Mouse (Mus musculus) macrophage (primary cell): ENCODE results near the gene Gldn. TPM values are rescaled to one million over a fixed set of nuclear protein-coding genes. Genes with fewer than 3 reads are reported as not detected.

Experiments used
- H3K27ac ChIP-seq: fragments of 350-480 bp; formaldehyde crosslinking; 2 replicates; pipeline ENCODE4 v1.9.0; 2021
- H3K36me3 ChIP-seq: fragments of 350-480 bp; formaldehyde crosslinking; 2 replicates; pipeline ENCODE4 v1.9.0; 2021; ENCODE audit errors: inconsistent target
- H3K4me3 ChIP-seq: fragments of 350-480 bp; formaldehyde crosslinking; 2 replicates; pipeline ENCODE4 v1.9.0; 2021; ENCODE audit errors: inconsistent target
- H3K79me2 ChIP-seq: fragments of 350-480 bp; formaldehyde crosslinking; 2 replicates; pipeline ENCODE4 v1.9.0; 2021; ENCODE audit errors: inconsistent target
- WGBS: methylation state at CpG from one replicate; pipeline ENCODE4 v1.1.7; 2026; ENCODE audit warnings: inconsistent platforms; ENCODE audit not compliant: missing documents; 5-methylcytosine and 5-hydroxymethylcytosine counted together
- polyA plus RNA-seq: library from polyadenylated mRNA; stranded (reverse); fragments of 250-400 nt; gene quantifications from 3 replicates; pipeline ENCODE4 v1.2.4, GENCODE M21; 2018; ENCODE audit warnings: inconsistent platforms

The Gldn gene
- polyA plus RNA-seq, 1 experiment from 2014 or later = not detected

GRCm38 (mm10) chr9:54323456-54323855 is 37.2 kb downstream of the Gldn start:
- H3K4me3 ChIP-seq = no peak overlapping the region
- no peaks in the 10 kb centered on the region for H3K79me2 ChIP-seq
- WGBS = 36% methylated on average over 8 of the region's 8 CpGs
- no peak overlapping the region for H3K27ac ChIP-seq
- H3K36me3 ChIP-seq = no peaks in the 10 kb centered on the region

GRCm38 (mm10) chr9:54329201-54329600 is 42.9 kb downstream of the Gldn start:
- no peak overlapping the region for H3K27ac ChIP-seq
- H3K36me3 ChIP-seq = no peaks in the 10 kb centered on the region
- no peak overlapping the region for H3K4me3 ChIP-seq
- 94% methylated on average over 7 of the region's 7 CpGs for WGBS
- no peaks in the 10 kb centered on the region for H3K79me2 ChIP-seq

DNA sequence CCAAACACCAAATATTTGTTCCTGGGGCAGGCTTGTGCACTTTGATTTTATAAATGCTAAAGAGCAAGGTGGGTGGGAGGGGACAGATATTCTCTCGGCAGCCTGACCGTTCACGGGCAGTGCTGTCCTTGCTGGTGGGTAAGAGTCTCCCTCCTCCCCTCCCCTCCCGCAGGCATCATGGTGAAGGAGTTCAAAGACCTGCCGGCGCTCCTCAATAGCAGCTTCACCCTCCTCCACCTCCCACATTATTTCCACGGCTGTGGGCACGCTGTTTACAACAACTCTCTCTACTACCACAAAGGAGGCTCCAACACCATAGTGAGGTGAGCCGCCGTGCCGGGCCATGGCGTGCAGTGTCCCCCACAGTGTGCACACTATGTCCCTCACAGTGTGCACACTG is 49.3 kb downstream of the Gldn start:
- no peaks in the 10 kb centered on the region for H3K79me2 ChIP-seq
- H3K4me3 ChIP-seq = no peak overlapping the region
- no peak overlapping the region for H3K27ac ChIP-seq
- H3K36me3 ChIP-seq = no peaks in the 10 kb centered on the region
- WGBS = 90% methylated on average over 12 of the region's 12 CpGs

DNA sequence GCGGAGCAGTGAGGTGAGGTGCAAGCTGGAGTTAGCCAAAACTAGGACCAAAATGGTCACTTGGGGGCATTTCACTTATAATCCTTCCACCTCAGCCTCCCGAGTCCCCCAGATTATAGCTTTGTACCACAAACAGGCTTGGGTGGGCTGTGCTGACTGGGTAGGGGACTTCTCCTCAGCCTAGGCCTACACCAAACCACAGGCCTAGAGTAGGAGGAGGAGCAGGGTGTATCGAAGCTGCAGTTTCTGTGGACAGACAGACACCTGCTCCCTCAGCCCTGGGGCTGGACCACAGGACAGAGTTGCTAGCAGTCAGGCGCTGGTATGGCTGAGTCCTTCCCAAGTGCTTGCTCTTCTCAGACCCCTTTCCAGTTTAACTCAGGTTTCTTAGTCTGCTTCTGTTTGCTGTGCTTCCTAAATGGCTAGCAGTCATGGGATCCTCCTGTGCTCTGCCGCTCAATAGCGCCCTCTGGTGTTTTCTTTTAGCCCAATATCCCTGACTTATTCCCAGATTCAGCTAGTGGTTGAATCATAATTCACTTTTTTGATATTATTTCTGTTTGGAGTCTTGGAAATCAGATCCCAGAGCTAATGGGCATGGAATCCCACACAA is 50.4 kb downstream of the Gldn start:
- H3K79me2 ChIP-seq = no peaks in the 10 kb centered on the region
- WGBS = 59% methylated on average over 6 of the region's 6 CpGs
- no peak overlapping the region for H3K4me3 ChIP-seq
- no peak overlapping the region for H3K27ac ChIP-seq
- no peaks in the 10 kb centered on the region for H3K36me3 ChIP-seq

DNA sequence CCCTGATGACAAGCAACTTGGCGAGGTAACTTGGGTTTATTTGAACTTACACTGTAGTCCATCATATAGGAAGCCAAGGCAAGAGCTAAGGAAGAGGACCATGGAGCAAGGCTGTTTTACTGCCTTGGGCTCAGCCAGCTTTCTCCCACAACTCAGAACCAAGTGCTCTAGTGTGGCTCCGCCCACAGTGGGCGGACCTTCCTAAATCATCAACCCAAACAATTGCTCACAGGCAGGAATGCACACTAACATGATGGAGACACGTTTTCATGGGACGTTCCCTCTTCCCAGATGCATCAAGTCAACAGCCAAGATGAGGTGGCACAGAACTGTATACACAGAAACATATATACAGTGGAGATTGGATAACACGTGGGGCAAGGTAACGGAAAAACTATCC is 55.7 kb downstream of the Gldn start:
- Histone ChIP-seq H3K4me3 (no peak overlapping the region), H3K79me2 (no peaks in the 10 kb centered on the region), H3K36me3 (no peaks in the 10 kb centered on the region), H3K27ac (no peak overlapping the region)
- 76% methylated on average over 5 of the region's 7 CpGs for WGBS

GRCm38 (mm10) chr9:54356756-54357155 is 70.5 kb downstream of the Gldn start:
- H3K36me3 ChIP-seq = no peaks in the 10 kb centered on the region
- no peak overlapping the region for H3K27ac ChIP-seq
- H3K4me3 ChIP-seq = no peak overlapping the region
- no peaks in the 10 kb centered on the region for H3K79me2 ChIP-seq
- WGBS = 86% methylated on average over 5 of the region's 8 CpGs

Other genes starting within 250 kb of the Gldn start
- 0.05 TPM in 1 of 3 replicates, not detected in the others for gene Tnfaip8l3, start 218.1 kb upstream of the Gldn start, polyA plus RNA-seq
- gene Cyp19a1, start 18.4 kb upstream of the Gldn start, polyA plus RNA-seq = not detected in 3 replicates
- gene Dmxl2, start 215.1 kb downstream of the Gldn start, polyA plus RNA-seq = 11.7 to 18.8 TPM (median 14.4 TPM) in 3 replicates